Mouse (Mus musculus) T-cell, adult 66 days (primary cell): Measurements from ENCODE around the gene Olfr669. TPM values are rescaled to one million over a fixed set of nuclear protein-coding genes. Genes with fewer than 3 reads are reported as not detected.

ENCODE experiments used
- total RNA-seq, 2 experiments: library from RNA; stranded (reverse); gene quantifications; 3 replicates in 1 of 2; 4 replicates in 1 of 2; pipeline ENCODE4 v1.2.4; 2023

The Olfr669 gene
- total RNA-seq, result not detected

GRCm38 (mm10) chr7:104933940-104934339 lies at the start of gene Olfr669:
Gene Olfr669 (plus strand): TSS chr7:104934240.

GRCm38 (mm10) chr7:104895852-104896251 lies 38.2 kb upstream of the Olfr669 start, which contains the start of gene Olfr666:
Gene Olfr666 (minus strand): TSS chr7:104895952.

GRCm38 (mm10) chr7:104921382-104921781 lies 12.7 kb upstream of the Olfr669 start, which contains the start of gene Olfr667:
Gene Olfr667 (minus strand): TSS chr7:104921482.

GRCm38 (mm10) chr7:104927957-104928356 lies 6.1 kb upstream of the Olfr669 start, which contains the start of gene Olfr668:
Gene Olfr668 (minus strand): TSS chr7:104928057.

GRCm38 (mm10) chr7:104962520-104962919 lies 28.5 kb downstream of the Olfr669 start, which contains the start of gene Olfr670:
Gene Olfr670 (minus strand): TSS chr7:104962620.

GRCm38 (mm10) chr7:104979026-104979425 lies 45.0 kb downstream of the Olfr669 start, which contains the start of gene Olfr671:
Gene Olfr671 (minus strand): TSS chr7:104979126.

Other genes with a start within 250 kb of the Olfr669 start
- not detected for gene Olfr661, start 247.7 kb upstream of the Olfr669 start, total RNA-seq
- gene Usp17le, start 156.8 kb upstream of the Olfr669 start, total RNA-seq, result not detected
- gene Usp17lb, start 91.6 kb upstream of the Olfr669 start, total RNA-seq, result not detected
- not detected for gene Usp17la, start 77.2 kb upstream of the Olfr669 start, total RNA-seq
- gene Olfr665, start 56.2 kb upstream of the Olfr669 start, total RNA-seq, result not detected
- not detected for gene Olfr666, start 38.3 kb upstream of the Olfr669 start, total RNA-seq
- not detected for gene Olfr667, start 12.8 kb upstream of the Olfr669 start, total RNA-seq
- gene Olfr668, start 6.2 kb upstream of the Olfr669 start, total RNA-seq, result not detected
- not detected for gene Olfr670, start 28.4 kb downstream of the Olfr669 start, total RNA-seq
- not detected for gene Olfr671, start 44.9 kb downstream of the Olfr669 start, total RNA-seq
- not detected for gene Olfr672, start 67.8 kb downstream of the Olfr669 start, total RNA-seq
- not detected for gene Olfr675, start 94.2 kb downstream of the Olfr669 start, total RNA-seq
- not detected for gene Olfr676, start 98.5 kb downstream of the Olfr669 start, total RNA-seq
- not detected for gene Olfr677, start 117.1 kb downstream of the Olfr669 start, total RNA-seq
- gene Olfr678, start 130.2 kb downstream of the Olfr669 start, total RNA-seq, result not detected
- gene Olfr679, start 147.0 kb downstream of the Olfr669 start, total RNA-seq, result not detected
- gene Olfr680-ps1, start 158.6 kb downstream of the Olfr669 start, total RNA-seq, result not detected
- not detected for gene Olfr681, start 182.6 kb downstream of the Olfr669 start, total RNA-seq
- not detected for gene Olfr683, start 212.8 kb downstream of the Olfr669 start, total RNA-seq
- gene Olfr684, start 229.4 kb downstream of the Olfr669 start, total RNA-seq, result not detected